Mouse (Mus musculus) MEL (cell line): ENCODE measurements around the gene Ephx4. TPM values are rescaled to one million over a fixed set of nuclear protein-coding genes. Genes with fewer than 3 reads are reported as not detected.
A peak's percentile ranks its signal among the peaks of the same experiment; 100 is the strongest.

Experiments used
- DNase-seq: peaks from one replicate; pipeline ENCODE4 v3.0.0; 2011; ENCODE audit warnings: low read depth, low spot score
- H3K27ac ChIP-seq: 2 replicates; pipeline ENCODE4 v1.5.1; 2012; ENCODE audit warnings: low read depth, mild to moderate bottlenecking, control low read depth, low read length, moderate library complexity; ENCODE audit not compliant: control insufficient read depth
- H3K27me3 ChIP-seq, 2 experiments: fragments of 150-350 bp in 1 of 2; sonication (generic) in 1 of 2; 2 replicates each; pipeline ENCODE4 v1.6.1; 2012; ENCODE audit warnings: low read length in 2 of 2, mild to moderate bottlenecking in 2 of 2, improper control_type of control experiment in 1 of 2, moderate library complexity in 1 of 2; ENCODE audit not compliant: insufficient read depth in 2 of 2, control insufficient read depth in 1 of 2
- H3K36me3 ChIP-seq, 2 experiments: 2 replicates each; pipeline ENCODE4 v1.6.1; 2012 to 2014; ENCODE audit warnings: low read length in 2 of 2, improper control_type of control experiment in 1 of 2, inconsistent platforms in 1 of 2, mild to moderate bottlenecking in 1 of 2; ENCODE audit not compliant: insufficient read depth in 2 of 2, control insufficient read depth in 1 of 2
- H3K4me1 ChIP-seq, 2 experiments: fragments of 150-350 bp in 1 of 2; sonication (generic) in 1 of 2; 2 replicates each; pipeline ENCODE4 v1.6.1; 2012; ENCODE audit warnings: low read length in 2 of 2, improper control_type of control experiment in 1 of 2, mild to moderate bottlenecking in 1 of 2; ENCODE audit not compliant: insufficient read depth in 2 of 2, control insufficient read depth in 1 of 2
- H3K4me3 ChIP-seq, 2 experiments: fragments of 150-350 bp in 1 of 2; sonication (generic) in 1 of 2; 2 replicates each; pipeline ENCODE4 v1.5.1; 2012; ENCODE audit warnings: low read depth in 2 of 2, low read length in 2 of 2, mild to moderate bottlenecking in 2 of 2, moderate library complexity in 2 of 2, control low read depth in 1 of 2, improper control_type of control experiment in 1 of 2; ENCODE audit not compliant: control insufficient read depth in 1 of 2, insufficient read depth in 1 of 2
- H3K79me2 ChIP-seq: 2 replicates; pipeline ENCODE4 v1.6.1; 2012; ENCODE audit warnings: mild to moderate bottlenecking, low read length, moderate library complexity; ENCODE audit not compliant: control insufficient read depth, poor library complexity, insufficient read depth
- H3K9ac ChIP-seq: 2 replicates; pipeline ENCODE4 v1.6.1; 2012; ENCODE audit warnings: low read depth, mild to moderate bottlenecking, control low read depth, low read length, moderate library complexity; ENCODE audit not compliant: control insufficient read depth, poor library complexity, severe bottlenecking
- H3K9me3 ChIP-seq: fragments of 150-350 bp; sonication (generic); replicated peaks from 2 replicates; pipeline ENCODE4 v1.6.1; 2012; ENCODE audit warnings: mild to moderate bottlenecking, low read length, improper control_type of control experiment, moderate library complexity; ENCODE audit not compliant: insufficient read depth
- CHD2 ChIP-seq: IDR thresholded peaks from 2 replicates; pipeline ENCODE4 v1.6.1; 2011; ENCODE audit warnings: low read length, improper control_type of control experiment
- ELF1 ChIP-seq: IDR thresholded peaks from 2 replicates; pipeline ENCODE4 v1.6.1; 2014; ENCODE audit warnings: low read depth, mild to moderate bottlenecking, inconsistent platforms, low read length, improper control_type of control experiment, moderate library complexity
- EP300 ChIP-seq, 2 experiments: IDR thresholded peaks; 2 replicates each; pipeline ENCODE4 v1.6.1; 2011; ENCODE audit warnings: improper control_type of control experiment in 2 of 2, low read length in 2 of 2, low read depth in 1 of 2, mild to moderate bottlenecking in 1 of 2
- ETS1 ChIP-seq: IDR thresholded peaks from 2 replicates; pipeline ENCODE4 v1.6.1; 2012; ENCODE audit warnings: low read depth, mild to moderate bottlenecking, inconsistent platforms, low read length, improper control_type of control experiment, moderate library complexity
- MAFK ChIP-seq: IDR thresholded peaks from 2 replicates; pipeline ENCODE4 v1.6.1; 2011; ENCODE audit warnings: low read depth, mild to moderate bottlenecking, low read length, improper control_type of control experiment, borderline replicate concordance
- MAX ChIP-seq: IDR thresholded peaks from 2 replicates; pipeline ENCODE4 v1.6.1; 2011; ENCODE audit warnings: low read length, improper control_type of control experiment
- NRF1 ChIP-seq: IDR thresholded peaks from 2 replicates; pipeline ENCODE4 v1.6.1; 2014; ENCODE audit warnings: low read depth, mild to moderate bottlenecking, inconsistent platforms, low read length, improper control_type of control experiment, moderate library complexity; ENCODE audit not compliant: poor library complexity, insufficient read depth, severe bottlenecking
- POLR2AphosphoS2 ChIP-seq: IDR thresholded peaks from 2 replicates; pipeline ENCODE4 v1.6.1; 2011; ENCODE audit warnings: low read length, improper control_type of control experiment
- RAD21 ChIP-seq: IDR thresholded peaks from 2 replicates; pipeline ENCODE4 v1.6.1; 2011; ENCODE audit warnings: mild to moderate bottlenecking, low read depth, low read length, improper control_type of control experiment
- SIN3A ChIP-seq: IDR thresholded peaks from 2 replicates; pipeline ENCODE4 v1.6.1; 2012; ENCODE audit warnings: low read length, improper control_type of control experiment, inconsistent platforms
- TCF12 ChIP-seq: IDR thresholded peaks from 2 replicates; pipeline ENCODE4 v1.6.1; 2014; ENCODE audit warnings: low read depth, mild to moderate bottlenecking, inconsistent platforms, low read length, improper control_type of control experiment, moderate library complexity
- ZNF384 ChIP-seq: IDR thresholded peaks from 2 replicates; pipeline ENCODE4 v1.6.1; 2012; ENCODE audit warnings: low read depth, mild to moderate bottlenecking, inconsistent platforms, low read length, improper control_type of control experiment
- polyA plus RNA-seq, 2 experiments: library from polyadenylated mRNA; stranded (reverse) in 1 of 2; unstranded in 1 of 2; fragments of >175 nt in 1 of 2; fragments of >200 nt in 1 of 2; gene quantifications; 2 replicates each; pipeline versions ENCODE4 v1.2.1 to v1.2.4; 2012; ENCODE audit warnings: low replicate concordance in 2 of 2, low read depth in 1 of 2; ENCODE audit not compliant: insufficient read length in 2 of 2, insufficient read depth in 1 of 2, missing spikeins in 1 of 2
- total RNA-seq: library from RNA; depleted of rRNA; stranded (reverse); fragments of 300-350 nt; gene quantifications from 2 replicates; pipeline ENCODE4 v1.2.3, GENCODE M21; 2012

Ephx4 gene
- total and polyA plus RNA-seq, 3 experiments: 0.39 to 1.4 TPM; not detected in 1

DNA sequence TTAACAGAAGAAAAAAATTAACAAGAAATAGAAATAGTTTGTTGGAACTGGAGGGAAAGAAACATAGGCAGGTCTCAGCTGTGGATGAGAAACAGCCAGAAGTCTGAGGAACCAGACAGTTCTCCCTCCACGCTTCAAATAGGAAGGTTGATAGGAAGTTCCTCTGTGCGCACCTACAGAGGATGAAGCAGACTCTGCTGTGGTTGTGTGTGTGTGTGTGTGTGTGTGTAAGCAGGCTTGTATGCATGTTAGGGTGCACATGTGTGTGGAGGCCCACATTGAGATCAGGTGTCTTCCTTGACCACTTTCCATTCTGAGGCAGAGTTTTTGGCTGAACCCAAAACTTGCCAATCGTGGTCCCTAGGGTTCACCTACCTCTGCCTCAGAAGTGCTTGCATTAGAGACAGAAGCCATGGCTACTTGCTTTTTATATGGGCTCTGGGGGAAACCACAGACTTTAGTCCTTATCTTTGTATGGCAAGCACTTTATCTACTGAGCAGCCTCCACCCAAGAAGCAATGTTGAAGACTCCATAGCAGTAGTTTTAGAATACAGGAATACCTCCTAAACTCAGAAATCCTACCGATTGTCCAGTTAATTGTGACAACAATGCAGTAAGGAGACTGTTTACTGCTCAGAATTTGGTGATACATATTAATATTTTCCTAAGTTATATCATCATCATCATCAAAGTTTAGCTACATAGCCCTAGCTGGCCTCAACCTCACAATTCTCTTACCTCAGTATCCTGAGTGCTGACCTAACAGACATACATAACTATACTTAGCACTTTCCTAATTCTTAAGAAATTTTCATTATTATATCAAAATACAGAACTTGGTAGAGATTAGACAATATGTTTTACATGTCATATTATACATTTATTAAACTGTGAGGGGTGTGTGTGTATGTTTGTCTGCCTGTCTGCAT is 59.9 kb downstream of the Ephx4 start (continued):
- TF ChIP-seq ELF1 (no peak), SIN3A (peak; percentile 54), NRF1 (no peak), TCF12 (peak; percentile 79), ZNF384 (no peak), EP300 (IDR thresholded peaks at IDR 0.05; ENCODE audit: low read depth in 1 of 2, low read length in 2 of 2) (peak; percentile 75 to 86), POLR2AphosphoS2 (no peak), RAD21 (no peak)

DNA sequence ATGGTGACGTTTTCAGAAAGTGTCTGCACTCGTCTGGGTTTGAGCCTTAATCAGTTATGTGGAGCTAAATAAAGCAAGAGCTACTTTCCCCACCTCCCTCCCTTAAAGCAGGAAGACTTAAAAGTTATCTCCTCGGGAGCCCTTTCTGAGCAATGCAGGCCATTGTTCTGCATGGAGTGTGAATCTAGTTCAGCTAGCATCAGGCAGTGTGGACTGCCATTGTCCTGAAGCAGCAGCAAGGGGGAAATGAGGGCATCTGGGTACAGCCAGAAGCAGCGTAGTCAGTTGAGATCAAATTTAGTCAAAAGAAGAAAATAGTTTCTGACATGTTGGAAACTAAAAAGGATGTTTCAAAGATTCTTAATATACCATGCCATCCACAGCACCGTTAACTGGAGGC is 64.0 kb downstream of the Ephx4 start:
- H3K9me3 ChIP-seq: no peaks in the 10 kb centered on the region
- peaks cover 0 to 21% of the 10 kb centered on the region in 2 experiments; a peak in 2 of 4 replicates for H3K36me3 ChIP-seq
- H3K4me1 ChIP-seq: peaks cover 13 to 18% of the 10 kb centered on the region in 2 experiments; a peak in 3 of 4 replicates
- H3K9ac ChIP-seq: no peak overlapping the region
- TF ChIP-seq ETS1: no peak
- TF ChIP-seq MAX: no peak
- no peaks in the 10 kb centered on the region for H3K79me2 ChIP-seq
- no peak overlapping the region for H3K27ac ChIP-seq
- no peak for DNase-seq
- no peak overlapping the region for H3K4me3 ChIP-seq
- H3K27me3 ChIP-seq: no peaks in the 10 kb centered on the region

DNA sequence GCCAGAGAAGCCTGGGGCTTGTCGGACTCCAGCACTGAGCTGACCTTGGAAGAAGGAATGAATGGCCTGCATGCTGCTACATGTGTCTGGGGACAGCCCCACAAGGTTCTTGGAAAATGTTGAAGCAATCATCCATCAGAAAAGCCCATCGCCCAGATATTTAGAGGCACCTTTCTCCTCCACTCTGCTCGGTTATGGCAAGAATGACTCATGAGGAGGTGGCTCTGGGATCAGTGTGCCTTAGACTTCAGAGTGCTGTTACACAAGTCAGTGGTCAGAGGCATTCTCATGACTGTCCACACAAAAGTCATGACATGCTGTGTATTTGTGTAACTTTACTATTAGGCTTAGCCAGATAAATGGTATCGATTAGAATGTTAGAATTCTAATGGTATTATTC is 64.6 kb downstream of the Ephx4 start:
- no peak overlapping the region for H3K27ac ChIP-seq
- no peak overlapping the region for H3K4me3 ChIP-seq
- DNase-seq: no peak
- H3K4me1 ChIP-seq: peaks cover 11 to 13% of the 10 kb centered on the region in 2 experiments; a peak in 3 of 4 replicates
- no peaks in the 10 kb centered on the region for H3K79me2 ChIP-seq
- H3K27me3 ChIP-seq: no peaks in the 10 kb centered on the region
- no peak overlapping the region for H3K9ac ChIP-seq
- peaks cover 0 to 17% of the 10 kb centered on the region in 2 experiments; a peak in 2 of 4 replicates for H3K36me3 ChIP-seq
- no peak for TF ChIP-seq CHD2
- TF ChIP-seq EP300 (IDR thresholded peaks at IDR 0.05; ENCODE audit: low read depth in 1 of 2, low read length in 2 of 2): no peak
- TF ChIP-seq MAFK: no peak
- H3K9me3 ChIP-seq: no peaks in the 10 kb centered on the region
